Mouse (Mus musculus) kidney, embryonic 16.5 days (tissue): Measurements from ENCODE around the gene Fbxw2. TPM values are rescaled to one million over a fixed set of nuclear protein-coding genes. Genes with fewer than 3 reads are reported as not detected.
"Not testable (repeated sequence)": the region's sequence is repeated elsewhere in the genome, so short reads cannot be mapped to it uniquely, and the experiment has no call there.

Experiments used
- ATAC-seq: fragments of 200-750 bp; cut with Nextera tagmentation; 2 replicates; pipeline ENCODE4 v1.8.0; 2017; ENCODE audit warnings: moderate TSS enrichment; ENCODE audit not compliant: low FRiP score, low TSS enrichment
- H3K27ac ChIP-seq: fragments of 300-500 bp; sonication (generic); 2 replicates; pipeline ENCODE4 v1.5.1; 2014; ENCODE audit warnings: low read length
- H3K27me3 ChIP-seq: fragments of 300-500 bp; sonication (generic); 2 replicates; pipeline ENCODE4 v1.6.1; 2014; ENCODE audit warnings: low read length, control low read depth, mixed read lengths; ENCODE audit not compliant: insufficient read depth
- H3K36me3 ChIP-seq: fragments of 300-500 bp; sonication (generic); 2 replicates; pipeline ENCODE4 v1.6.1; 2014; ENCODE audit warnings: low read length, control low read depth, mixed read lengths; ENCODE audit not compliant: insufficient read depth
- H3K4me1 ChIP-seq: fragments of 300-500 bp; sonication (generic); 2 replicates; pipeline ENCODE4 v1.6.1; 2014; ENCODE audit warnings: low read length, control low read depth, mixed read lengths; ENCODE audit not compliant: insufficient read depth
- H3K4me2 ChIP-seq: fragments of 300-500 bp; sonication (generic); replicated peaks from 2 replicates; pipeline ENCODE4 v1.6.1; 2014; ENCODE audit warnings: low read depth, low read length
- H3K4me3 ChIP-seq: fragments of 300-500 bp; sonication (generic); 2 replicates; pipeline ENCODE4 v1.5.1; 2014; ENCODE audit warnings: mild to moderate bottlenecking, low read length
- H3K9ac ChIP-seq: fragments of 300-500 bp; sonication (generic); replicated peaks from 2 replicates; pipeline ENCODE4 v1.6.1; 2014; ENCODE audit warnings: low read length
- H3K9me3 ChIP-seq: fragments of 300-500 bp; sonication (generic); 2 replicates; pipeline ENCODE4 v1.6.1; 2016; ENCODE audit warnings: low read length, control low read depth
- WGBS: fragments of 180-500 bp; shearing (Covaris S2); extraction: QIAGEN DNeasy Blood & Tissue Kit; methylation state at CpG from one replicate; pipeline ENCODE4 v1.1.7; 2014; 5-methylcytosine and 5-hydroxymethylcytosine counted together
- polyA plus RNA-seq: library from polyadenylated mRNA; unstranded; fragments of >200 nt; fragmentation: Nextera tagmentation; extraction: Ambion mirVana; gene quantifications from 2 replicates; pipeline ENCODE4 v1.2.1, GENCODE M21; 2015

The Fbxw2 gene
- polyA plus RNA-seq, 1 experiment from 2014 or later, result 81.7 TPM

GRCm38 (mm10) chr2:34801516-34802482 is 24.3 kb downstream of the Fbxw2 start:
- H3K9ac ChIP-seq, result peak overlapping the region; percentile 84
- peak overlapping the region; percentile 91 for H3K27ac ChIP-seq
- H3K4me1 ChIP-seq, result peaks cover 30% of the 10 kb centered on the region
- peak overlapping the region; percentile 44 for H3K4me2 ChIP-seq
- no peaks in the 10 kb centered on the region for H3K27me3 ChIP-seq
- 0 out of 2 replicates have a peak, but pooled peaks cover 3% of the 10 kb centered on the region for H3K36me3 ChIP-seq
- H3K9me3 ChIP-seq, result no peaks in the 10 kb centered on the region
- peak overlapping the region; percentile 72 for H3K4me3 ChIP-seq
- peak; percentile 95 for ATAC-seq
- WGBS, result 5% methylated on average over 39 of the region's 39 CpGs

- H3K27ac ChIP-seq, result peak overlapping the region; percentile 17; the same call in 1 of the 2 replicates
- H3K9me3 ChIP-seq, result no peaks in the 10 kb centered on the region
- peak overlapping the region; percentile 50 for H3K4me2 ChIP-seq
- H3K4me3 ChIP-seq, result peak overlapping the region; percentile 73; the same call in 1 of the 2 replicates
- WGBS, result 80% methylated on average over 7 of the region's 7 CpGs
- no peaks in the 10 kb centered on the region for H3K27me3 ChIP-seq
- no peak for ATAC-seq
- H3K4me1 ChIP-seq, result peaks cover 27% of the 10 kb centered on the region
- H3K36me3 ChIP-seq, result no peaks in the 10 kb centered on the region; the same call in 1 of the 2 replicates
- no peak overlapping the region for H3K9ac ChIP-seq
Measured at GRCm38 (mm10) chr2:34800371-34800770, 25.7 kb downstream of the Fbxw2 start.

- Histone ChIP-seq H3K27me3 (no peaks in the 10 kb centered on the region), H3K4me2 (peak within 1 kb of the TSS; percentile 50), H3K4me3 (peak within 1 kb of the TSS; percentile 73), H3K36me3 (peaks cover 6% of the 10 kb centered on the region; the same call in 1 of the 2 replicates), H3K9me3 (no peaks in the 10 kb centered on the region), H3K4me1 (peaks cover 26% of the 10 kb centered on the region), H3K9ac (peak within 1 kb of the TSS; percentile 80), H3K27ac (peak within 1 kb of the TSS; percentile 88)
- peak; percentile 86 for ATAC-seq
- 4% methylated on average over 44 of the region's 44 CpGs for WGBS
Measured at GRCm38 (mm10) chr2:34799357-34800256, 26.5 kb downstream of the Fbxw2 start, which contains the start of gene Rabepk. Gene Rabepk, minus strand, starts transcription at chr2:34799912.

GRCm38 (mm10) chr2:34795426-34795825 is 30.7 kb downstream of the Fbxw2 start:
- ATAC-seq, result no peak
- H3K4me1 ChIP-seq, result peaks cover 13% of the 10 kb centered on the region; the same call in 1 of the 2 replicates
- no peak overlapping the region for H3K9ac ChIP-seq
- peaks cover 18% of the 10 kb centered on the region for H3K36me3 ChIP-seq
- no peaks in the 10 kb centered on the region for H3K27me3 ChIP-seq
- WGBS, result 94% methylated on average over 7 of the region's 7 CpGs
- no peaks in the 10 kb centered on the region for H3K9me3 ChIP-seq
- H3K4me3 ChIP-seq, result no peak overlapping the region
- no peak overlapping the region for H3K4me2 ChIP-seq
- no peak overlapping the region for H3K27ac ChIP-seq

DNA sequence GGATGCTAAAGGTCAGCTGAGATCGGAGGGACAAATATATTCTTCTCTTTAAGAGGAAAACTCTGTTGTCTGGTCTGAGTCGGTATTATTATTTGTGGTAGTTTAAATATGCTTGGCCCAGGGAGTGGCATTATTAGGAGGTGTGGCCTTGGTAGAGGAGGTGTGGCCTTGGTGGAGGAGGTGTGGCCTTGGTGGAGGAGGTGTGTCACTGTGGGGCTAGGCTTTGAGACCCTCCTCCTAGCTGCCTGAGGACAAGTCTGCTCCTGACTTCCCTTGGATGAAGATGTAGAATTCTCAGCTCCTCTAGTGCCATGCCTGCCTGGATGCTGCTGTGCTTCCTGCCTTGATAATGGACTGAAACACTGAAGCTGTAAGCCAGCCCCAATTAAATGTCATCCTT is 31.6 kb downstream of the Fbxw2 start:
- no peak overlapping the region for H3K9ac ChIP-seq
- H3K4me3 ChIP-seq, result no peak overlapping the region
- 97% methylated on average over 2 of the region's 2 CpGs for WGBS
- no peak for ATAC-seq
- H3K4me2 ChIP-seq, result no peak overlapping the region
- no peaks in the 10 kb centered on the region for H3K27me3 ChIP-seq
- H3K9me3 ChIP-seq, result no peaks in the 10 kb centered on the region
- H3K27ac ChIP-seq, result no peak overlapping the region
- H3K36me3 ChIP-seq, result peaks cover 20% of the 10 kb centered on the region
- peaks cover 6% of the 10 kb centered on the region; the same call in 1 of the 2 replicates for H3K4me1 ChIP-seq

GRCm38 (mm10) chr2:34792543-34792942 is 33.6 kb downstream of the Fbxw2 start:
- H3K4me2 ChIP-seq, ATAC-seq, H3K9me3 ChIP-seq, H3K4me3 ChIP-seq, H3K4me1 ChIP-seq, H3K27me3 ChIP-seq, H3K9ac ChIP-seq, H3K27ac ChIP-seq: not testable (repeated sequence)
- WGBS, result 82% methylated on average over 2 of the region's 2 CpGs
- peaks cover 20% of the 10 kb centered on the region for H3K36me3 ChIP-seq

GRCm38 (mm10) chr2:34790282-34790681 is 35.8 kb downstream of the Fbxw2 start:
- no peaks in the 10 kb centered on the region for H3K27me3 ChIP-seq
- H3K4me2 ChIP-seq, result no peak overlapping the region
- H3K4me3 ChIP-seq, result no peak overlapping the region
- WGBS, result 93% methylated on average over 8 of the region's 8 CpGs
- H3K4me1 ChIP-seq, result no peaks in the 10 kb centered on the region
- no peaks in the 10 kb centered on the region for H3K9me3 ChIP-seq
- no peak overlapping the region for H3K9ac ChIP-seq
- peaks cover 25% of the 10 kb centered on the region for H3K36me3 ChIP-seq
- no peak for ATAC-seq
- H3K27ac ChIP-seq, result no peak overlapping the region

GRCm38 (mm10) chr2:34784085-34784484 is 42.0 kb downstream of the Fbxw2 start:
- no peak overlapping the region for H3K4me2 ChIP-seq
- no peaks in the 10 kb centered on the region for H3K4me1 ChIP-seq
- ATAC-seq, result no peak
- no peaks in the 10 kb centered on the region for H3K27me3 ChIP-seq
- WGBS, result 80% methylated on average over 2 of the region's 2 CpGs
- no peak overlapping the region for H3K9ac ChIP-seq
- H3K4me3 ChIP-seq, result no peak overlapping the region
- no peak overlapping the region for H3K27ac ChIP-seq
- H3K36me3 ChIP-seq, result peaks cover 50% of the 10 kb centered on the region
- H3K9me3 ChIP-seq, result no peaks in the 10 kb centered on the region

- no peak overlapping the region for H3K4me3 ChIP-seq
- no peaks in the 10 kb centered on the region for H3K27me3 ChIP-seq
- H3K4me2 ChIP-seq, result no peak overlapping the region
- H3K9ac ChIP-seq, result no peak overlapping the region
- ATAC-seq, result no peak
- 93% methylated on average over 14 of the region's 14 CpGs for WGBS
- no peaks in the 10 kb centered on the region for H3K4me1 ChIP-seq
- no peak overlapping the region for H3K27ac ChIP-seq
- no peaks in the 10 kb centered on the region for H3K9me3 ChIP-seq
- peaks cover 55% of the 10 kb centered on the region for H3K36me3 ChIP-seq
Measured at GRCm38 (mm10) chr2:34783064-34784020, 42.8 kb downstream of the Fbxw2 start.
